Mouse (Mus musculus) heart, embryonic 16.5 days (tissue): Measurements from ENCODE around the gene Plac9a. TPM values are rescaled to one million over a fixed set of nuclear protein-coding genes. Genes with fewer than 3 reads are reported as not detected.
"Not testable (repeated sequence)": the region's sequence is repeated elsewhere in the genome, so short reads cannot be mapped to it uniquely, and the experiment has no call there.

ENCODE experiments used
- ATAC-seq: fragments of 200-750 bp; cut with Nextera tagmentation; replicated peaks from 2 replicates; pipeline ENCODE4 v1.8.0; 2017; ENCODE audit warnings: moderate number of reproducible peaks; ENCODE audit not compliant: insufficient read depth, low FRiP score; ENCODE audit errors: extremely low read depth
- H3K27ac ChIP-seq: fragments of 300-500 bp; sonication (generic); 2 replicates; pipeline ENCODE4 v1.5.1; 2014; ENCODE audit warnings: mild to moderate bottlenecking, low read length, control low read depth, moderate library complexity
- H3K27me3 ChIP-seq: fragments of 300-500 bp; sonication (generic); 2 replicates; pipeline ENCODE4 v1.6.1; 2014; ENCODE audit warnings: low read length, mixed read lengths; ENCODE audit not compliant: control insufficient read depth, insufficient read depth
- H3K36me3 ChIP-seq: fragments of 300-500 bp; sonication (generic); 2 replicates; pipeline ENCODE4 v1.6.1; 2014; ENCODE audit not compliant: control insufficient read depth, insufficient read depth
- H3K4me1 ChIP-seq: fragments of 300-500 bp; sonication (generic); 2 replicates; pipeline ENCODE4 v1.6.1; 2014; ENCODE audit warnings: low read length, mixed read lengths; ENCODE audit not compliant: control insufficient read depth, insufficient read depth
- H3K4me2 ChIP-seq: fragments of 300-500 bp; sonication (generic); 2 replicates; pipeline ENCODE4 v1.6.1; 2014; ENCODE audit warnings: low read depth, mild to moderate bottlenecking, control low read depth, low read length
- H3K4me3 ChIP-seq: fragments of 300-500 bp; sonication (generic); 2 replicates; pipeline ENCODE4 v1.5.1; 2014; ENCODE audit warnings: mild to moderate bottlenecking, control low read depth, low read length
- H3K9ac ChIP-seq: fragments of 300-500 bp; sonication (generic); 2 replicates; pipeline ENCODE4 v1.6.1; 2014; ENCODE audit warnings: low read length, control low read depth
- H3K9me3 ChIP-seq: fragments of 300-500 bp; sonication (generic); replicated peaks from 2 replicates; pipeline ENCODE4 v1.6.1; 2016; ENCODE audit warnings: low read length; ENCODE audit not compliant: control insufficient read depth
- WGBS: fragments of 180-500 bp; shearing (Covaris S2); extraction: QIAGEN DNeasy Blood & Tissue Kit; methylation state at CpG from one replicate; pipeline ENCODE4 v1.1.7; 2014; 5-methylcytosine and 5-hydroxymethylcytosine counted together
- polyA plus RNA-seq: library from polyadenylated mRNA; unstranded; fragments of >200 nt; fragmentation: Nextera tagmentation; extraction: Ambion mirVana; gene quantifications from 2 replicates; pipeline ENCODE4 v1.2.1, GENCODE M21; 2015

Gene Plac9a
- polyA plus RNA-seq, 1 experiment from 2014 or later, result 0.38 TPM

GRCm38 (mm10) chr14:25853717-25854452, 49.0 kb downstream of the Plac9a start:
- Histone ChIP-seq H3K4me1 (peaks cover 32% of the 10 kb centered on the region), H3K9ac (no peak overlapping the region), H3K27ac (no peak overlapping the region), H3K4me2 (no peak overlapping the region), H3K9me3 (no peaks in the 10 kb centered on the region), H3K27me3 (no peaks in the 10 kb centered on the region), H3K36me3 (no peaks in the 10 kb centered on the region), H3K4me3 (no peak overlapping the region)
- ATAC-seq, result no peak
- 84% methylated on average over 16 of the region's 16 CpGs for WGBS

- H3K27me3 ChIP-seq, result no peaks in the 10 kb centered on the region
- no peaks in the 10 kb centered on the region; the same call in 1 of the 2 replicates for H3K36me3 ChIP-seq
- H3K4me1 ChIP-seq, result peaks cover 32% of the 10 kb centered on the region
- no peak overlapping the region for H3K27ac ChIP-seq
- ATAC-seq, result no peak
- H3K9me3 ChIP-seq, result no peaks in the 10 kb centered on the region
- no peak overlapping the region for H3K4me3 ChIP-seq
- WGBS, result 52% methylated on average over 6 of the region's 6 CpGs
- no peak overlapping the region for H3K9ac ChIP-seq
- H3K4me2 ChIP-seq, result no peak overlapping the region
These were observed 49.6 kb downstream of the Plac9a start for GRCm38 (mm10) chr14:25853295-25853694.

GRCm38 (mm10) chr14:25852121-25852561, 50.8 kb downstream of the Plac9a start:
- no peak for ATAC-seq
- H3K27ac ChIP-seq, result no peak overlapping the region
- 76% methylated on average over 11 of the region's 11 CpGs for WGBS

GRCm38 (mm10) chr14:25851189-25851588, 51.7 kb downstream of the Plac9a start:
- no peak overlapping the region for H3K4me2 ChIP-seq
- no peak for ATAC-seq
- 53% methylated on average over 6 of the region's 6 CpGs for WGBS
- peak overlapping the region; percentile 34; the same call in 1 of the 2 replicates for H3K27ac ChIP-seq
- peaks cover 25% of the 10 kb centered on the region for H3K4me1 ChIP-seq
- peaks cover 3% of the 10 kb centered on the region; the same call in 1 of the 2 replicates for H3K36me3 ChIP-seq
- H3K27me3 ChIP-seq, result no peaks in the 10 kb centered on the region
- no peak overlapping the region for H3K4me3 ChIP-seq
- no peaks in the 10 kb centered on the region for H3K9me3 ChIP-seq
- no peak overlapping the region for H3K9ac ChIP-seq

More at GRCm38 (mm10) chr14:25852121-25852561, 50.8 kb downstream of the Plac9a start:
- Histone ChIP-seq H3K27me3 (no peaks in the 10 kb centered on the region), H3K4me1 (peaks cover 27% of the 10 kb centered on the region), H3K36me3 (peaks cover 3% of the 10 kb centered on the region; the same call in 1 of the 2 replicates), H3K9me3 (no peaks in the 10 kb centered on the region), H3K9ac (no peak overlapping the region), H3K4me2 (no peak overlapping the region), H3K4me3 (no peak overlapping the region)

GRCm38 (mm10) chr14:25850433-25850832, 52.5 kb downstream of the Plac9a start:
- Histone ChIP-seq H3K9ac (no peak overlapping the region), H3K9me3 (no peaks in the 10 kb centered on the region), H3K27me3 (no peaks in the 10 kb centered on the region), H3K4me2 (no peak overlapping the region), H3K4me3 (no peak overlapping the region), H3K27ac (no peak overlapping the region), H3K4me1 (peaks cover 25% of the 10 kb centered on the region), H3K36me3 (peaks cover 3% of the 10 kb centered on the region; the same call in 1 of the 2 replicates)
- no peak for ATAC-seq
- WGBS, result 91% methylated on average over 2 of the region's 2 CpGs

GRCm38 (mm10) chr14:25848708-25849107, 54.2 kb downstream of the Plac9a start:
- H3K27me3 ChIP-seq, ATAC-seq, H3K36me3 ChIP-seq, H3K4me3 ChIP-seq, H3K9ac ChIP-seq, H3K9me3 ChIP-seq, H3K4me2 ChIP-seq, H3K27ac ChIP-seq: not testable (repeated sequence)
- peaks cover 21% of the 10 kb centered on the region for H3K4me1 ChIP-seq
- 95% methylated on average over 3 of the region's 4 CpGs for WGBS

- 91% methylated on average over 6 of the region's 6 CpGs for WGBS
- H3K4me2 ChIP-seq, result no peak overlapping the region
- H3K4me3 ChIP-seq, result no peak overlapping the region
- H3K4me1 ChIP-seq, result peaks cover 18% of the 10 kb centered on the region
- H3K9me3 ChIP-seq, result no peaks in the 10 kb centered on the region
- no peak overlapping the region for H3K27ac ChIP-seq
- H3K36me3 ChIP-seq, result peaks cover 3% of the 10 kb centered on the region; the same call in 1 of the 2 replicates
- no peaks in the 10 kb centered on the region for H3K27me3 ChIP-seq
- H3K9ac ChIP-seq, result no peak overlapping the region
- ATAC-seq, result no peak
These were observed 54.7 kb downstream of the Plac9a start for GRCm38 (mm10) chr14:25848237-25848636.

GRCm38 (mm10) chr14:25847660-25848059, 55.2 kb downstream of the Plac9a start:
- no peaks in the 10 kb centered on the region for H3K27me3 ChIP-seq
- no peaks in the 10 kb centered on the region for H3K9me3 ChIP-seq
- peaks cover 3% of the 10 kb centered on the region; the same call in 1 of the 2 replicates for H3K36me3 ChIP-seq
- H3K9ac ChIP-seq, result no peak overlapping the region
- H3K4me3 ChIP-seq, result no peak overlapping the region
- H3K27ac ChIP-seq, result no peak overlapping the region
- 35% methylated on average over 9 of the region's 9 CpGs for WGBS
- H3K4me2 ChIP-seq, result no peak overlapping the region
- H3K4me1 ChIP-seq, result peaks cover 18% of the 10 kb centered on the region
- ATAC-seq, result no peak

- H3K9me3 ChIP-seq, result no peaks in the 10 kb centered on the region
- peaks cover 3% of the 10 kb centered on the region; the same call in 1 of the 2 replicates for H3K36me3 ChIP-seq
- 76% methylated on average over 8 of the region's 8 CpGs for WGBS
- H3K9ac ChIP-seq, result no peak overlapping the region
- ATAC-seq, result no peak
- H3K4me2 ChIP-seq, result no peak overlapping the region
- peaks cover 20% of the 10 kb centered on the region for H3K4me1 ChIP-seq
- H3K4me3 ChIP-seq, result no peak overlapping the region
- no peaks in the 10 kb centered on the region for H3K27me3 ChIP-seq
- H3K27ac ChIP-seq, result no peak overlapping the region
These were observed 56.4 kb downstream of the Plac9a start for GRCm38 (mm10) chr14:25846516-25846915.
